Mouse (Mus musculus) limb, embryonic 12.5 days (tissue): ENCODE measurements around the gene Cysrt1. TPM values are rescaled to one million over a fixed set of nuclear protein-coding genes. Genes with fewer than 3 reads are reported as not detected.

Source experiments
- ATAC-seq: fragments of 200-750 bp; cut with Nextera tagmentation; 2 replicates; pipeline ENCODE4 v1.8.0; 2017; ENCODE audit warnings: low read depth, moderate TSS enrichment; ENCODE audit not compliant: insufficient number of reproducible peaks, insufficient read depth, low FRiP score, low TSS enrichment
- H3K27ac ChIP-seq: fragments of 300-500 bp; sonication (generic); 2 replicates; pipeline ENCODE4 v1.5.1; 2016; ENCODE audit warnings: mild to moderate bottlenecking, moderate library complexity
- H3K27me3 ChIP-seq: fragments of 300-500 bp; sonication (generic); 2 replicates; pipeline ENCODE4 v1.6.1; 2016; ENCODE audit warnings: mild to moderate bottlenecking, moderate library complexity
- H3K36me3 ChIP-seq: fragments of 300-500 bp; sonication (generic); 2 replicates; pipeline ENCODE4 v1.6.1; 2016; ENCODE audit warnings: mild to moderate bottlenecking, moderate library complexity
- H3K4me1 ChIP-seq: fragments of 300-500 bp; sonication (generic); replicated peaks from 2 replicates; pipeline ENCODE4 v1.6.1; 2016
- H3K4me2 ChIP-seq: fragments of 300-500 bp; sonication (generic); 2 replicates; pipeline ENCODE4 v1.6.1; 2016; ENCODE audit warnings: mild to moderate bottlenecking, moderate library complexity
- H3K4me3 ChIP-seq: fragments of 300-500 bp; sonication (generic); replicated peaks from 2 replicates; pipeline ENCODE4 v1.5.1; 2016; ENCODE audit warnings: mild to moderate bottlenecking
- H3K9ac ChIP-seq: fragments of 300-500 bp; sonication (generic); replicated peaks from 2 replicates; pipeline ENCODE4 v1.6.1; 2016; ENCODE audit warnings: mild to moderate bottlenecking, moderate library complexity
- H3K9me3 ChIP-seq: fragments of 300-500 bp; sonication (generic); 2 replicates; pipeline ENCODE4 v1.6.1; 2016; ENCODE audit warnings: mild to moderate bottlenecking, moderate library complexity
- WGBS: fragments of 180-500 bp; shearing (Covaris S2); methylation state at CpG from one replicate; pipeline ENCODE4 v1.1.7; 2016; 5-methylcytosine and 5-hydroxymethylcytosine counted together
- polyA plus RNA-seq: library from polyadenylated mRNA; unstranded; fragments of >200 nt; fragmentation: Nextera tagmentation; extraction: Ambion mirVana; gene quantifications from 2 replicates; pipeline ENCODE4 v1.2.1, GENCODE M21; 2016

Cysrt1 gene
- polyA plus RNA-seq, 1 experiment from 2014 or later, result not detected

GRCm38 (mm10) chr2:25197946-25198345 lies 44.3 kb downstream of the Cysrt1 start:
- Histone ChIP-seq H3K4me2 (no peak overlapping the region), H3K9ac (no peak overlapping the region), H3K4me1 (peaks cover 28% of the 10 kb centered on the region), H3K27ac (no peak overlapping the region), H3K4me3 (no peak overlapping the region), H3K9me3 (no peaks in the 10 kb centered on the region), H3K27me3 (peaks cover 37% of the 10 kb centered on the region), H3K36me3 (peaks cover 43% of the 10 kb centered on the region)
- no peak for ATAC-seq

GRCm38 (mm10) chr2:25197191-25197590 lies 45.1 kb downstream of the Cysrt1 start:
- 20% methylated on average over 2 of the region's 2 CpGs for WGBS
- Histone ChIP-seq H3K4me3 (no peak overlapping the region), H3K27ac (no peak overlapping the region), H3K9ac (no peak overlapping the region), H3K4me1 (peaks cover 28% of the 10 kb centered on the region), H3K4me2 (peak overlapping the region; percentile 43), H3K36me3 (peaks cover 35% of the 10 kb centered on the region), H3K27me3 (peaks cover 37% of the 10 kb centered on the region), H3K9me3 (no peaks in the 10 kb centered on the region)
- no peak for ATAC-seq

- Histone ChIP-seq H3K27ac (no peak within 1 kb of the TSS), H3K9ac (no peak within 1 kb of the TSS; the same call in 1 of the 2 replicates)
- 9% methylated on average over 8 of the region's 8 CpGs for WGBS
Observed at GRCm38 (mm10) chr2:25196172-25196954, 45.9 kb downstream of the Cysrt1 start, which contains the start of gene Tor4a. Tor4a (minus strand) TSS chr2:25196886.

GRCm38 (mm10) chr2:25195211-25196156 lies 46.8 kb downstream of the Cysrt1 start:
- Histone ChIP-seq H3K4me3 (peak overlapping the region; percentile 29), H3K4me1 (peaks cover 28% of the 10 kb centered on the region), H3K4me2 (peak overlapping the region; percentile 43), H3K9me3 (no peaks in the 10 kb centered on the region), H3K27me3 (peaks cover 37% of the 10 kb centered on the region), H3K9ac (no peak overlapping the region; the same call in 1 of the 2 replicates), H3K27ac (no peak overlapping the region), H3K36me3 (peaks cover 18% of the 10 kb centered on the region)
- 22% methylated on average over 55 of the region's 55 CpGs for WGBS
- no peak for ATAC-seq

More at GRCm38 (mm10) chr2:25196172-25196954, 45.9 kb downstream of the Cysrt1 start, which contains the start of gene Tor4a:
- Histone ChIP-seq H3K9me3 (no peaks in the 10 kb centered on the region), H3K36me3 (peaks cover 27% of the 10 kb centered on the region), H3K4me3 (peak within 1 kb of the TSS; percentile 29), H3K4me1 (peaks cover 28% of the 10 kb centered on the region), H3K4me2 (peak within 1 kb of the TSS; percentile 43), H3K27me3 (peaks cover 37% of the 10 kb centered on the region)
- ATAC-seq, result no peak

GRCm38 (mm10) chr2:25194486-25195171 lies 47.6 kb downstream of the Cysrt1 start:
- H3K27me3 ChIP-seq, result peaks cover 37% of the 10 kb centered on the region
- 85% methylated on average over 17 of the region's 17 CpGs for WGBS
- H3K27ac ChIP-seq, result no peak overlapping the region
- peaks cover 28% of the 10 kb centered on the region for H3K4me1 ChIP-seq
- peaks cover 10% of the 10 kb centered on the region for H3K36me3 ChIP-seq
- no peak overlapping the region; the same call in 1 of the 2 replicates for H3K4me2 ChIP-seq
- no peak overlapping the region for H3K9ac ChIP-seq
- H3K9me3 ChIP-seq, result no peaks in the 10 kb centered on the region
- peak overlapping the region; percentile 29; the same call in 1 of the 2 replicates for H3K4me3 ChIP-seq
- ATAC-seq, result no peak

GRCm38 (mm10) chr2:25194006-25194405 lies 48.2 kb downstream of the Cysrt1 start:
- 79% methylated on average over 5 of the region's 5 CpGs for WGBS

GRCm38 (mm10) chr2:25193330-25193770 lies 48.9 kb downstream of the Cysrt1 start:
- Histone ChIP-seq H3K36me3 (no peaks in the 10 kb centered on the region; the same call in 1 of the 2 replicates), H3K9ac (peak overlapping the region; percentile 19; the same call in 1 of the 2 replicates), H3K27ac (no peak overlapping the region), H3K4me2 (no peak overlapping the region), H3K9me3 (no peaks in the 10 kb centered on the region), H3K4me3 (no peak overlapping the region), H3K27me3 (peaks cover 37% of the 10 kb centered on the region), H3K4me1 (peaks cover 28% of the 10 kb centered on the region)
- peak; percentile 76; the same call in 1 of the 2 replicates for ATAC-seq
- WGBS, result 2% methylated on average over 6 of the region's 6 CpGs

More at GRCm38 (mm10) chr2:25194006-25194405, 48.2 kb downstream of the Cysrt1 start:
- Histone ChIP-seq H3K27me3 (peaks cover 37% of the 10 kb centered on the region), H3K9ac (no peak overlapping the region), H3K36me3 (peaks cover 4% of the 10 kb centered on the region; the same call in 1 of the 2 replicates), H3K4me3 (no peak overlapping the region), H3K27ac (no peak overlapping the region), H3K4me2 (no peak overlapping the region), H3K9me3 (no peaks in the 10 kb centered on the region), H3K4me1 (peaks cover 28% of the 10 kb centered on the region)
- ATAC-seq, result no peak

Other genes with a start within 250 kb of the Cysrt1 start
- 77.8 and 90.6 TPM in 2 replicates for gene Nsmf, start 188.1 kb downstream of the Cysrt1 start, polyA plus RNA-seq
- not detected in 2 replicates for gene Entpd8, start 162.1 kb downstream of the Cysrt1 start, polyA plus RNA-seq
- 0.13 TPM in 1 of 2 replicates, not detected in the other for gene Noxa1, start 147.3 kb downstream of the Cysrt1 start, polyA plus RNA-seq
- 20.6 and 23.1 TPM in 2 replicates for gene Nrarp, start 61.7 kb downstream of the Cysrt1 start, polyA plus RNA-seq
- gene Tor4a, start 45.6 kb downstream of the Cysrt1 start, polyA plus RNA-seq, result 2.9 and 3.2 TPM in 2 replicates
- 118 and 121 TPM in 2 replicates for gene Nelfb, start 31.0 kb downstream of the Cysrt1 start, polyA plus RNA-seq
- not detected in 2 replicates for gene Stpg3, start 27.8 kb downstream of the Cysrt1 start, polyA plus RNA-seq
- gene Fam166a, start 23.7 kb downstream of the Cysrt1 start, polyA plus RNA-seq, result not detected in 2 replicates
- gene Tubb4b, start 17.8 kb downstream of the Cysrt1 start, polyA plus RNA-seq, result 481 and 489 TPM in 2 replicates
- gene Slc34a3, start 8.1 kb downstream of the Cysrt1 start, polyA plus RNA-seq, result not detected in 2 replicates
- not detected in 2 replicates for gene Rnf224, start 5.7 kb downstream of the Cysrt1 start, polyA plus RNA-seq
- gene Rnf208, start 197 bp downstream of the Cysrt1 start, polyA plus RNA-seq, result 6.5 and 7.2 TPM in 2 replicates
- gene AL732309.1, start 4.4 kb upstream of the Cysrt1 start, polyA plus RNA-seq, result 5.5 and 5.7 TPM in 2 replicates
- gene Tmem203, start 13.0 kb upstream of the Cysrt1 start, polyA plus RNA-seq, result 20.5 and 20.7 TPM in 2 replicates
- 8.7 TPM in 2 replicates for gene Tprn, start 20.2 kb upstream of the Cysrt1 start, polyA plus RNA-seq
- gene Ssna1, start 30.0 kb upstream of the Cysrt1 start, polyA plus RNA-seq, result 217 and 218 TPM in 2 replicates
- gene Anapc2, start 30.0 kb upstream of the Cysrt1 start, polyA plus RNA-seq, result 141 and 151 TPM in 2 replicates
- not detected in 2 replicates for gene Tmem210, start 45.7 kb upstream of the Cysrt1 start, polyA plus RNA-seq
- gene Lrrc26, start 47.5 kb upstream of the Cysrt1 start, polyA plus RNA-seq, result not detected in 2 replicates
- gene Grin1, start 76.7 kb upstream of the Cysrt1 start, polyA plus RNA-seq, result 0.19 and 0.93 TPM in 2 replicates
- 57.2 and 58.9 TPM in 2 replicates for gene Man1b1, start 89.9 kb upstream of the Cysrt1 start, polyA plus RNA-seq
- gene Dpp7, start 113.9 kb upstream of the Cysrt1 start, polyA plus RNA-seq, result 19.7 and 21.8 TPM in 2 replicates
- gene Uap1l1, start 123.2 kb upstream of the Cysrt1 start, polyA plus RNA-seq, result 7.2 and 7.8 TPM in 2 replicates
- gene Sapcd2, start 129.9 kb upstream of the Cysrt1 start, polyA plus RNA-seq, result 63.4 and 69.0 TPM in 2 replicates
- 0.15 and 0.31 TPM in 2 replicates for gene Entpd2, start 153.4 kb upstream of the Cysrt1 start, polyA plus RNA-seq
- gene Npdc1, start 156.9 kb upstream of the Cysrt1 start, polyA plus RNA-seq, result 10.9 and 12.6 TPM in 2 replicates
- not detected in 2 replicates for gene Fut7, start 180.8 kb upstream of the Cysrt1 start, polyA plus RNA-seq
- gene Abca2, start 186.3 kb upstream of the Cysrt1 start, polyA plus RNA-seq, result 3.5 and 5.3 TPM in 2 replicates
- 0.68 and 1.0 TPM in 2 replicates for gene Clic3, start 214.4 kb upstream of the Cysrt1 start, polyA plus RNA-seq
- gene Paxx, start 218.6 kb upstream of the Cysrt1 start, polyA plus RNA-seq, result 23.2 and 23.6 TPM in 2 replicates
- 0.35 and 0.50 TPM in 2 replicates for gene Ptgds, start 227.6 kb upstream of the Cysrt1 start, polyA plus RNA-seq